ENCODE assay signal across 11 mouse cellular contexts in genomic region chr3:57292826-57293225, GRCm38 (mm10). TPM values are rescaled to one million over a fixed set of nuclear protein-coding genes. Genes with fewer than 3 reads are reported as not detected.
DNase-seq lines count a peak whose midpoint lies in the region; ATAC-seq and TF ChIP-seq lines count a peak whose summit lies in the region.
"Had no signal": no experiment of that assay in that cellular context is flagged by ENCODE, and none has a peak within 500 bp of the region (broad histone marks: within the 10 kb centered on the region; RNA-seq: fewer than 3 reads in every experiment).

No protein-coding gene starts in this region.

- 67% methylated on average over 11 of the region's 11 CpGs for WGBS in hindbrain, embryonic 16.5 days
- 68% methylated on average over 11 of the region's 11 CpGs for WGBS in hindbrain, embryonic 13.5 days
- WGBS in midbrain, embryonic 14.5 days = 73% methylated on average over 11 of the region's 11 CpGs
- WGBS in midbrain, embryonic 10.5 days = 75% methylated on average over 11 of the region's 11 CpGs
- WGBS in heart, embryonic 13.5 days = 72% methylated on average over 11 of the region's 11 CpGs

- no peaks in the 10 kb centered on the region for H3K9me3 ChIP-seq in hindbrain, embryonic 16.5 days (ENCODE audit: control insufficient read depth, low read length)
- no peaks in the 10 kb centered on the region for H3K9me3 ChIP-seq in hindbrain, embryonic 13.5 days
- no peaks in the 10 kb centered on the region for H3K9me3 ChIP-seq in midbrain, embryonic 14.5 days (ENCODE audit: control insufficient read depth, low read length)
- no peaks in the 10 kb centered on the region for H3K9me3 ChIP-seq in midbrain, embryonic 10.5 days (replicated peaks)
- no peaks in the 10 kb centered on the region for H3K9me3 ChIP-seq in heart, embryonic 13.5 days
- H3K9me3 ChIP-seq: neural tube, embryonic 12.5 days had no signal

- no peak overlapping the region for H3K9ac ChIP-seq in hindbrain, embryonic 16.5 days (ENCODE audit: low read depth, low read length)
- H3K9ac ChIP-seq in hindbrain, embryonic 13.5 days = no peak overlapping the region
- no peak overlapping the region for H3K9ac ChIP-seq in midbrain, embryonic 14.5 days (replicated peaks; ENCODE audit: low read length)
- H3K9ac ChIP-seq in heart, embryonic 13.5 days = peak overlapping the region; percentile 71
- H3K9ac ChIP-seq: neural tube, embryonic 12.5 days had no signal

- H3K36me3 ChIP-seq in hindbrain, embryonic 16.5 days (ENCODE audit: control insufficient read depth, insufficient read depth, low read length) = no peaks in the 10 kb centered on the region
- H3K36me3 ChIP-seq in hindbrain, embryonic 13.5 days = no peaks in the 10 kb centered on the region
- H3K36me3 ChIP-seq in midbrain, embryonic 14.5 days (ENCODE audit: control insufficient read depth, insufficient read depth, low read length) = no peaks in the 10 kb centered on the region
- no peaks in the 10 kb centered on the region for H3K36me3 ChIP-seq in midbrain, embryonic 10.5 days
- no peaks in the 10 kb centered on the region; the same call in 1 of the 2 replicates for H3K36me3 ChIP-seq in heart, embryonic 13.5 days
- peaks cover 31% of the 10 kb centered on the region for H3K36me3 ChIP-seq in myocyte (ENCODE audit: control insufficient read depth, insufficient read depth)
- H3K36me3 ChIP-seq: neural tube, embryonic 12.5 days had no signal

- no peak overlapping the region for H3ac ChIP-seq in myocyte (ENCODE audit: control insufficient read depth, insufficient read length)

- no peaks in the 10 kb centered on the region for H3K4me1 ChIP-seq in hindbrain, embryonic 16.5 days (ENCODE audit: control insufficient read depth, insufficient read depth, low read depth, low read length)
- peaks cover 7% of the 10 kb centered on the region for H3K4me1 ChIP-seq in hindbrain, embryonic 13.5 days (replicated peaks)
- H3K4me1 ChIP-seq in midbrain, embryonic 14.5 days (ENCODE audit: control insufficient read depth, insufficient read depth, low read length) = no peaks in the 10 kb centered on the region
- H3K4me1 ChIP-seq in midbrain, embryonic 10.5 days = peaks cover 6% of the 10 kb centered on the region
- peaks cover 30% of the 10 kb centered on the region for H3K4me1 ChIP-seq in heart, embryonic 13.5 days
- H3K4me1 ChIP-seq: neural tube, embryonic 12.5 days had no signal

- H3K27ac ChIP-seq in hindbrain, embryonic 16.5 days (ENCODE audit: low read depth, low read length) = no peak overlapping the region
- no peak overlapping the region for H3K27ac ChIP-seq in hindbrain, embryonic 13.5 days
- no peak overlapping the region for H3K27ac ChIP-seq in midbrain, embryonic 14.5 days (replicated peaks; ENCODE audit: low read depth, low read length)
- no peak overlapping the region for H3K27ac ChIP-seq in midbrain, embryonic 10.5 days (replicated peaks)
- peak overlapping the region; percentile 90; the same call in 1 of the 2 replicates for H3K27ac ChIP-seq in heart, embryonic 13.5 days (replicated peaks)
- H3K27ac ChIP-seq: neural tube, embryonic 12.5 days had no signal

- no peaks in the 10 kb centered on the region for H3K27me3 ChIP-seq in hindbrain, embryonic 16.5 days (replicated peaks; ENCODE audit: control insufficient read depth, insufficient read depth, low read length)
- no peaks in the 10 kb centered on the region for H3K27me3 ChIP-seq in hindbrain, embryonic 13.5 days
- H3K27me3 ChIP-seq in midbrain, embryonic 14.5 days (ENCODE audit: control insufficient read depth, insufficient read depth, low read length) = no peaks in the 10 kb centered on the region
- H3K27me3 ChIP-seq in midbrain, embryonic 10.5 days (ENCODE audit: low read depth, poor library complexity, severe bottlenecking) = no peaks in the 10 kb centered on the region
- no peaks in the 10 kb centered on the region for H3K27me3 ChIP-seq in heart, embryonic 13.5 days (replicated peaks)
- H3K27me3 ChIP-seq in myocyte (ENCODE audit: control insufficient read depth, insufficient read depth, insufficient read length) = no peaks in the 10 kb centered on the region
- H3K27me3 ChIP-seq: neural tube, embryonic 12.5 days had no signal

- no peak overlapping the region for H3K4me3 ChIP-seq in hindbrain, embryonic 16.5 days (ENCODE audit: low read length)
- no peak overlapping the region for H3K4me3 ChIP-seq in hindbrain, embryonic 13.5 days
- no peak overlapping the region for H3K4me3 ChIP-seq in midbrain, embryonic 14.5 days (replicated peaks; ENCODE audit: low read depth, low read length)
- H3K4me3 ChIP-seq in midbrain, embryonic 10.5 days = no peak overlapping the region
- peak overlapping the region; percentile 49 for H3K4me3 ChIP-seq in heart, embryonic 13.5 days
- H3K4me3 ChIP-seq in myocyte = peak overlapping the region; percentile 42
- H3K4me3 ChIP-seq: neural tube, embryonic 12.5 days had no signal

- peak; percentile 18 for DNase-seq in midbrain, embryonic 14.5 days
- no peak for DNase-seq in midbrain, embryonic 10.5 days (ENCODE audit: low spot score)
- DNase-seq in adrenal gland, postnatal 25 days = no peak
- DNase-seq: lung, adult 18-20 months had no signal

- peak; percentile 40; the same call in 1 of the 2 replicates for ATAC-seq in hindbrain, embryonic 16.5 days
- ATAC-seq in hindbrain, embryonic 13.5 days (ENCODE audit: low FRiP score) = no peak
- no peak for ATAC-seq in midbrain, embryonic 14.5 days (ENCODE audit: low FRiP score, low TSS enrichment)
- no peak for ATAC-seq in heart, embryonic 13.5 days (ENCODE audit: extremely low read depth, insufficient number of reproducible peaks, low FRiP score, low TSS enrichment)
- no peak for ATAC-seq in erythroid progenitor cell, adult 5-6 weeks (replicated peaks; ENCODE audit: low FRiP score, poor library complexity, severe bottlenecking)

- TF ChIP-seq POLR2A in myocyte (IDR thresholded peaks at IDR 0.05; ENCODE audit: insufficient read length, low read depth) = no peak

- peaks cover 46% of the 10 kb centered on the region for H3K79me2 ChIP-seq in myocyte (ENCODE audit: control insufficient read depth, insufficient read depth)

- H3K4me2 ChIP-seq in hindbrain, embryonic 16.5 days (ENCODE audit: low read length) = no peak overlapping the region
- no peak overlapping the region for H3K4me2 ChIP-seq in hindbrain, embryonic 13.5 days
- H3K4me2 ChIP-seq in midbrain, embryonic 14.5 days (ENCODE audit: low read length) = no peak overlapping the region
- H3K4me2 ChIP-seq in heart, embryonic 13.5 days = peak overlapping the region; percentile 58
- peak overlapping the region; percentile 83 for H3K4me2 ChIP-seq in myocyte (ENCODE audit: low read depth)
- H3K4me2 ChIP-seq: neural tube, embryonic 12.5 days had no signal

TF ChIP-seq in myocyte, 11 proteins besides CTCF, POLR2A, EP300 and RAD21:
- TF ChIP-seq MYOD1 (IDR thresholded peaks at IDR 0.05; ENCODE audit: control insufficient read depth in 1 of 3, insufficient read length in 2 of 3, low read depth in 2 of 3) (no peak), CEBPB (IDR thresholded peaks at IDR 0.05; ENCODE audit: insufficient read depth, poor library complexity, severe bottlenecking) (no peak), E2F4 (IDR thresholded peaks at IDR 0.05; ENCODE audit: insufficient read depth) (no peak), MAX (IDR thresholded peaks at IDR 0.05; ENCODE audit: low read depth) (no peak), MYOG (IDR thresholded peaks at IDR 0.05; ENCODE audit: control insufficient read depth in 1 of 3, insufficient read depth in 1 of 3, insufficient read length in 2 of 3, low read depth in 2 of 3) (no peak), TCF12 (IDR thresholded peaks at IDR 0.05; ENCODE audit: insufficient read depth, poor library complexity, severe bottlenecking) (no peak), SRF (IDR thresholded peaks at IDR 0.05; ENCODE audit: control insufficient read depth, insufficient read length, low read depth) (no peak), POLR2AphosphoS2 (IDR thresholded peaks at IDR 0.05; ENCODE audit: insufficient read length, low read depth) (no peak), TCF3 (IDR thresholded peaks at IDR 0.05; ENCODE audit: insufficient read length, low read depth) (no peak), USF1 (IDR thresholded peaks at IDR 0.05; ENCODE audit: low read depth) (no peak), REST (IDR thresholded peaks at IDR 0.05; ENCODE audit: insufficient read depth, insufficient read length) (no peak)

RNA-seq across cellular contexts. Expression of gene Tm4sf1, which starts 9.0 kb away (rescaled TPM):
- 29.2 and 37.6 TPM in 2 replicates for polyA plus RNA-seq in hindbrain, embryonic 16.5 days (2015; fragmentation: Nextera tagmentation; extraction: Ambion mirVana)
- 26.6 and 27.9 TPM in 2 replicates for polyA plus RNA-seq in hindbrain, embryonic 13.5 days (2015; fragmentation: Nextera tagmentation; extraction: Ambion mirVana)
- polyA plus RNA-seq in midbrain, embryonic 14.5 days (2014; fragmentation: Nextera tagmentation; extraction: Ambion mirVana) = 9.0 and 22.3 TPM in 2 replicates
- polyA plus RNA-seq in midbrain, embryonic 10.5 days (2016; fragmentation: Nextera tagmentation; extraction: Ambion mirVana) = 22.2 and 31.9 TPM in 2 replicates
- 205 and 242 TPM in 2 replicates for polyA plus RNA-seq in heart, embryonic 13.5 days (2015; fragmentation: Nextera tagmentation; extraction: Ambion mirVana)
- 119 TPM for polyA plus RNA-seq in myocyte (2012; fragmentation: generic; extraction: Trizol)
- not detected in 2 replicates for total RNA-seq in erythroid progenitor cell, adult 5-6 weeks (2015; ENCODE audit: low replicate concordance)
- total RNA-seq in erythroid progenitor cell, adult 5-6 weeks (2017; ENCODE audit: low replicate concordance) = not detected in 2 replicates
- total RNA-seq in adrenal gland, postnatal 25 days (2021) = 32.1 and 44.9 TPM in 2 replicates
- total RNA-seq: MEL had no signal

Comparison
In these comparisons a context has a peak if more than half of its experiments do, and no peak if none do; other contexts are left out.
1. H3K4me2 ChIP-seq: peak in heart, embryonic 13.5 days (single experiment) and myocyte (single experiment); none in hindbrain, embryonic 16.5 days (single experiment), hindbrain, embryonic 13.5 days (single experiment) and midbrain, embryonic 14.5 days (single experiment).
2. H3K4me3 ChIP-seq: peak in heart, embryonic 13.5 days (single experiment) and myocyte (single experiment); none in hindbrain, embryonic 16.5 days (single experiment), hindbrain, embryonic 13.5 days (single experiment), midbrain, embryonic 14.5 days (single experiment) and midbrain, embryonic 10.5 days (single experiment).